Mouse (Mus musculus) heart, postnatal 0 days (tissue): ENCODE measurements around the gene Wnt3. TPM values are rescaled to one million over a fixed set of nuclear protein-coding genes. Genes with fewer than 3 reads are reported as not detected.

Experiments used
- ATAC-seq: fragments of 200-750 bp; cut with Nextera tagmentation; 2 replicates; pipeline ENCODE4 v1.8.0; 2017; ENCODE audit warnings: low read depth, moderate number of reproducible peaks, moderate library complexity; ENCODE audit not compliant: insufficient read depth
- DNase-seq: peaks from one replicate; pipeline ENCODE4 v3.0.0-alpha.2; 2016; ENCODE audit warnings: low spot score
- H3K27ac ChIP-seq: fragments of 300-500 bp; sonication (generic); 2 replicates; pipeline ENCODE4 v1.5.1; 2014; ENCODE audit warnings: low read depth, mild to moderate bottlenecking
- H3K27me3 ChIP-seq: fragments of 300-500 bp; sonication (generic); 2 replicates; pipeline ENCODE4 v1.6.1; 2014; ENCODE audit warnings: low read length, mixed read lengths; ENCODE audit not compliant: control insufficient read depth, insufficient read depth
- H3K36me3 ChIP-seq: fragments of 300-500 bp; sonication (generic); replicated peaks from 2 replicates; pipeline ENCODE4 v1.6.1; 2014; ENCODE audit warnings: low read length, mixed read lengths; ENCODE audit not compliant: control insufficient read depth, insufficient read depth
- H3K4me1 ChIP-seq: fragments of 300-500 bp; sonication (generic); 2 replicates; pipeline ENCODE4 v1.6.1; 2014; ENCODE audit warnings: antibody characterized with exemption; ENCODE audit not compliant: control insufficient read depth, insufficient read depth
- H3K4me2 ChIP-seq: fragments of 300-500 bp; sonication (generic); 2 replicates; pipeline ENCODE4 v1.6.1; 2014; ENCODE audit warnings: low read depth, mild to moderate bottlenecking, low read length, moderate library complexity
- H3K4me3 ChIP-seq: fragments of 300-500 bp; sonication (generic); 2 replicates; pipeline ENCODE4 v1.5.1; 2014; ENCODE audit warnings: low read depth, low read length
- H3K9ac ChIP-seq: fragments of 300-500 bp; sonication (generic); replicated peaks from 2 replicates; pipeline ENCODE4 v1.6.1; 2014; ENCODE audit warnings: low read depth, low read length, mixed read lengths
- H3K9me3 ChIP-seq: fragments of 300-500 bp; sonication (generic); replicated peaks from 2 replicates; pipeline ENCODE4 v1.6.1; 2016; ENCODE audit warnings: low read length; ENCODE audit not compliant: control insufficient read depth
- CTCF ChIP-seq: IDR thresholded peaks from 2 replicates; pipeline ENCODE4 v1.5.1; 2016; ENCODE audit warnings: antibody characterized with exemption, control low read depth, low read depth
- EP300 ChIP-seq: IDR thresholded peaks from 2 replicates; pipeline ENCODE4 v1.6.1; 2016; ENCODE audit warnings: antibody characterized with exemption, low read depth
- WGBS: fragments of 180-500 bp; shearing (Covaris S2); extraction: QIAGEN DNeasy Blood & Tissue Kit; methylation state at CpG from one replicate; pipeline ENCODE4 v1.1.7; 2014; 5-methylcytosine and 5-hydroxymethylcytosine counted together
- polyA plus RNA-seq: library from polyadenylated mRNA; unstranded; fragments of >200 nt; fragmentation: Nextera tagmentation; extraction: Ambion mirVana; gene quantifications from 2 replicates; pipeline ENCODE4 v1.2.1, GENCODE M21; 2015
- total RNA-seq: library from RNA; depleted of rRNA; stranded (reverse); fragments of >200 nt; gene quantifications from 2 replicates; pipeline ENCODE4 v1.2.3, GENCODE M21; 2014; ENCODE audit warnings: low replicate concordance

Gene Wnt3
- total and polyA plus RNA-seq, 2 experiments from 2014 or later = not detected

- Histone ChIP-seq H3K9me3 (no peaks in the 10 kb centered on the region), H3K4me1 (no peaks in the 10 kb centered on the region), H3K27ac (no peak overlapping the region), H3K36me3 (peaks cover 6% of the 10 kb centered on the region; the same call in 1 of the 2 replicates), H3K27me3 (peaks cover 46% of the 10 kb centered on the region), H3K4me3 (no peak overlapping the region), H3K4me2 (no peak overlapping the region), H3K9ac (no peak overlapping the region)
- WGBS = 35% methylated on average over 13 of the region's 13 CpGs
- DNase-seq (no peak), ATAC-seq (no peak)
- TF ChIP-seq EP300 (no peak), CTCF (no peak)
Observed at GRCm38 (mm10) chr11:103815986-103816385, 42.0 kb downstream of the Wnt3 start.

DNA sequence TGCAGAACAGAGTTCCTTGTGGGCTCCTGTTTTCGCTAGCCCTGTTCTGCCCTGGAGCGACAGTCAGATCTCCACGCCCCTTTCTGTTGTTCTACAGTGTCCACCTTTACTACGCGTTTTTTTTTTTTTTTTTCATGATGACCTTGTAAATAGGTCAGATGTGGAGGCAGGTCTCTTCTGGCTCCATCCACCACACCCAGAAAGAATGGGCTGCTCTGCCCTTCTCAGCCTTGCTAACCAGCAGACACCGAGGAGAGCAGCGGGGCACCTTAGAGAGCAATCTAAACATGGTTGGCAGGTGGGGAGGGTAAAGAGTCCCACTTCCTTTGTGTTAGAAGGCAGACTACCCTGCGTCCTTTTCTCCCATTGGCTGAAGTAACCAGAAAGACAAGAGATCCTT lies 42.8 kb downstream of the Wnt3 start:
- H3K36me3 ChIP-seq = peaks cover 11% of the 10 kb centered on the region; the same call in 1 of the 2 replicates
- H3K27me3 ChIP-seq = peaks cover 39% of the 10 kb centered on the region
- H3K9ac ChIP-seq = no peak overlapping the region
- TF ChIP-seq CTCF = no peak
- no peak for TF ChIP-seq EP300
- no peak overlapping the region for H3K27ac ChIP-seq
- DNase-seq = no peak
- no peak for ATAC-seq
- no peaks in the 10 kb centered on the region for H3K4me1 ChIP-seq
- H3K9me3 ChIP-seq = no peaks in the 10 kb centered on the region
- no peak overlapping the region for H3K4me2 ChIP-seq
- no peak overlapping the region for H3K4me3 ChIP-seq
- WGBS = 72% methylated on average over 8 of the region's 8 CpGs

DNA sequence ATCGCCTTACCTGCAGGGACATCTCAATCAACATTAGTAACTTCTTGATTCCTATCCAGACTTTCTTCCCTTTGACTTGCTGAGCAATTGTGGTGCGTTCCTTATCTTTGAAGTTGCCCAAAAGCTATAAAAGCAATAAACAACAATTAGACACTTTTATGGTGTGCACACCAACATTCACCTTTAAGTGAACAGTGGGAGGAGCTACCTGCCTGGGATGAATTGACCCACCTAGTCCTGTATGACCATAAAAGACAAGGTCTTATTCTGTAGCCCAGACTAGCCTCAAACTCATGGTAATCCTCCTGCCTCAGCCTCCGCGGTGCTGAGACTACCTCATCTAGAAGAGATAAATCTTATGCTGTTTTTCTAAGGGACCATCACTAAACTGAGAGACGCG lies 53.3 kb downstream of the Wnt3 start:
- H3K27me3 ChIP-seq = no peaks in the 10 kb centered on the region
- H3K27ac ChIP-seq = no peak overlapping the region
- peaks cover 39% of the 10 kb centered on the region for H3K36me3 ChIP-seq
- no peak overlapping the region for H3K4me3 ChIP-seq
- no peak for ATAC-seq
- 94% methylated on average over 6 of the region's 6 CpGs for WGBS
- H3K4me2 ChIP-seq = no peak overlapping the region
- no peak overlapping the region for H3K9ac ChIP-seq
- no peaks in the 10 kb centered on the region for H3K9me3 ChIP-seq
- no peak for TF ChIP-seq CTCF
- no peaks in the 10 kb centered on the region for H3K4me1 ChIP-seq
- DNase-seq = no peak

DNA sequence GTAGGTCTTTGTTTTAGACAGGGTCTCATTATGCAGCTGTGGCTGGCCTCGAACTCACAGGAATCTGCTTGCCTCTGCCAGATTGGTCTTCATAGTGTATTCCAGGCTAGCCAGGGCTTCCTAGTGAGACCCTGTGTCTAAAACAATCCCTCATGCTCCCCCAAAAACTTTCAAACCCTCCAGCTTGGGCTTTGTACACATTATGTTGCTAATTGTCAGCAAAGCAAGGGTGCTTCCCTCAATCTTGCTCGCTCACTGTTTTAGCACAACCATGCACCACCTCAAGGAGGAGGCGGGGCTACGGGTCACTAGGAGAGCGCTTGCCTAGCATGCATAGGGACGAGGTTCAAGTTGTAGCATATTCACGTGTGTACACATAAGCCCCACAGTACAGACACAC lies 54.9 kb downstream of the Wnt3 start:
- ATAC-seq (no peak), DNase-seq (no peak)
- H3K9ac ChIP-seq = no peak overlapping the region
- TF ChIP-seq CTCF (no peak), EP300 (no peak)
- H3K27ac ChIP-seq = no peak overlapping the region
- no peaks in the 10 kb centered on the region for H3K9me3 ChIP-seq
- H3K4me2 ChIP-seq = no peak overlapping the region
- no peaks in the 10 kb centered on the region for H3K4me1 ChIP-seq
- H3K4me3 ChIP-seq = no peak overlapping the region
- peaks cover 23% of the 10 kb centered on the region for H3K36me3 ChIP-seq
- H3K27me3 ChIP-seq = no peaks in the 10 kb centered on the region
- 82% methylated on average over 7 of the region's 7 CpGs for WGBS

GRCm38 (mm10) chr11:103829956-103830355 lies 56.0 kb downstream of the Wnt3 start:
- no peaks in the 10 kb centered on the region for H3K4me1 ChIP-seq
- H3K4me3 ChIP-seq = no peak overlapping the region
- H3K27me3 ChIP-seq = no peaks in the 10 kb centered on the region
- 49% methylated on average over 4 of the region's 4 CpGs for WGBS
- H3K4me2 ChIP-seq = no peak overlapping the region
- DNase-seq = no peak
- no peak for ATAC-seq
- H3K9me3 ChIP-seq = no peaks in the 10 kb centered on the region
- H3K27ac ChIP-seq = no peak overlapping the region
- H3K9ac ChIP-seq = no peak overlapping the region
- peaks cover 20% of the 10 kb centered on the region for H3K36me3 ChIP-seq
- no peak for TF ChIP-seq EP300
- TF ChIP-seq CTCF = no peak

- peaks cover 15% of the 10 kb centered on the region for H3K36me3 ChIP-seq
- no peaks in the 10 kb centered on the region for H3K4me1 ChIP-seq
- DNase-seq (no peak), ATAC-seq (no peak)
- no peaks in the 10 kb centered on the region for H3K27me3 ChIP-seq
- no peaks in the 10 kb centered on the region for H3K9me3 ChIP-seq
- TF ChIP-seq EP300 = no peak
- no peak for TF ChIP-seq CTCF
- WGBS = 95% methylated on average over 9 of the region's 9 CpGs
- no peak overlapping the region for H3K4me2 ChIP-seq
- no peak overlapping the region for H3K9ac ChIP-seq
- no peak overlapping the region for H3K27ac ChIP-seq
- no peak overlapping the region for H3K4me3 ChIP-seq
Observed at GRCm38 (mm10) chr11:103830476-103830875, 56.5 kb downstream of the Wnt3 start.
